14 mouse cellular contexts compared by ENCODE assay signal in the genomic region with DNA sequence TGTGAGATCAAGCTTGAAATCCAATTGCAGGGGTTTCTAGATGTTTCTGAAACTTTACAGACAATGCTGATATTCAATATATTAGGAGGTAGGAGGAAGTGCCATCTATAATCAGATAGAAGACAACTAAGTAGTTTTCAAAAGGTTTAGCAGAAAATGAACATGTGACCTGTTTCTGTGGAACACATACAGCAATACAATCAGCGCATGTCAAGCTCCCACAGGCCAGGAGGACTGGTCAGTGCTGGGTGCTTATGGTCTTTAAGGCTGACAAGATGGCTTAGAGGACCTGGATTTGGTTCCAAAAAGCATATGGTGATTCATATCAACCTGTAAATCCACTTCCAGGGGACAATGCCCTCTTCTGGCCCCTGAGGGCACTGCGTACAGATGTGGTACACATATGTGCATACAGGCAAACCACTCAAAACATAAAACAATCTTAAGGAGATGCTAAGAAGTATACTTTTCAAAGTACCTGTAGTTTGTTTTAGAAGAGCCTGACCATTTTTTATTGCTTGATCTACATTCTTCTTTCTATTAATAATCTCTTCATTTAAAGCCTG. TPM values are rescaled to one million over a fixed set of nuclear protein-coding genes. Genes with fewer than 3 reads are reported as not detected.
DNase-seq lines count a peak whose midpoint lies in the region; ATAC-seq and TF ChIP-seq lines count a peak whose summit lies in the region.
"Had no signal": no experiment of that assay in that cellular context is flagged by ENCODE, and none has a peak within 500 bp of the region (broad histone marks: within the 10 kb centered on the region; RNA-seq: fewer than 3 reads in every experiment).

No protein-coding gene starts in this region.

- no peak overlapping the region for H3K9ac ChIP-seq in limb, embryonic 11.5 days (ENCODE audit: low read length)
- H3K9ac ChIP-seq: embryonic facial prominence, embryonic 13.5 days; heart, embryonic 12.5 days; hindbrain, embryonic 15.5 days had no signal

- CTCF ChIA-PET in Patski (lab: Charles Lee) = interaction anchor here (1.1 kb wide), 1 partner anchor 13 kb away, joined by 3 read pairs; no protein-coding TSS in a partner anchor

- no peaks in the 10 kb centered on the region for H3K4me1 ChIP-seq in limb, embryonic 11.5 days (ENCODE audit: control insufficient read depth, insufficient read depth, low read length)
- no peaks in the 10 kb centered on the region for H3K4me1 ChIP-seq in limb, embryonic 10.5 days
- H3K4me1 ChIP-seq: embryonic facial prominence, embryonic 13.5 days; hindbrain, embryonic 15.5 days had no signal

- no peak overlapping the region for H3K4me3 ChIP-seq in gastrocnemius, adult 2 months
- no peak overlapping the region for H3K4me3 ChIP-seq in limb, embryonic 11.5 days (ENCODE audit: low read depth, low read length)
- no peak overlapping the region for H3K4me3 ChIP-seq in limb, embryonic 10.5 days
- H3K4me3 ChIP-seq: embryonic facial prominence, embryonic 13.5 days; heart, embryonic 12.5 days; hindbrain, embryonic 15.5 days had no signal

- in situ Hi-C loops in Patski (cut with MboI; ENCODE audit: low pct_unique_long_range_greater_than_20kb) = no loop called here

- intact Hi-C loops in gastrocnemius, adult 2 months (cut with DNase I) = no loop called here

- H3K4me2 ChIP-seq in limb, embryonic 11.5 days (ENCODE audit: low read depth, severe bottlenecking) = no peak overlapping the region
- H3K4me2 ChIP-seq: embryonic facial prominence, embryonic 13.5 days; heart, embryonic 12.5 days; hindbrain, embryonic 15.5 days had no signal

- DNase-seq in gastrocnemius, adult 2 months = no peak
- no peak for DNase-seq in gastrocnemius, postnatal 25 days
- DNase-seq in limb, embryonic 11.5 days (ENCODE audit: low spot score) = peak; percentile 36
- no peak for DNase-seq in limb, embryonic 10.5 days (ENCODE audit: low spot score)
- DNase-seq in A20 (ENCODE audit: low read depth, low spot score) (peak; percentile 63), Patski (ENCODE audit: low read depth, low spot score) (no peak)
- no peak for DNase-seq in retina, embryonic 14.5 days (ENCODE audit: low spot score)
- DNase-seq: adrenal gland, postnatal 25 days; cerebellum, adult 2 months had no signal

- POLR2A ChIA-PET in Patski (lab: Charles Lee) = no interaction called here

- H3K27ac ChIP-seq in gastrocnemius, adult 2 months = no peak overlapping the region
- no peak overlapping the region for H3K27ac ChIP-seq in limb, embryonic 11.5 days (replicated peaks; ENCODE audit: low read depth, low read length)
- H3K27ac ChIP-seq in limb, embryonic 10.5 days = no peak overlapping the region
- H3K27ac ChIP-seq: embryonic facial prominence, embryonic 13.5 days; hindbrain, embryonic 15.5 days had no signal

- peaks cover 26% of the 10 kb centered on the region for H3K36me3 ChIP-seq in limb, embryonic 11.5 days (ENCODE audit: control insufficient read depth, insufficient read depth, low read length)
- peaks cover 97% of the 10 kb centered on the region for H3K36me3 ChIP-seq in limb, embryonic 10.5 days

- no peaks in the 10 kb centered on the region for H3K27me3 ChIP-seq in limb, embryonic 11.5 days (ENCODE audit: control insufficient read depth, insufficient read depth, low read length)
- no peaks in the 10 kb centered on the region for H3K27me3 ChIP-seq in limb, embryonic 10.5 days (ENCODE audit: low read depth, poor library complexity, severe bottlenecking)
- H3K27me3 ChIP-seq in Patski = no peaks in the 10 kb centered on the region
- H3K27me3 ChIP-seq: embryonic facial prominence, embryonic 13.5 days; heart, embryonic 12.5 days; hindbrain, embryonic 15.5 days had no signal

- no peaks in the 10 kb centered on the region for H3K9me3 ChIP-seq in limb, embryonic 11.5 days (ENCODE audit: control insufficient read depth, low read length)
- H3K9me3 ChIP-seq in limb, embryonic 10.5 days (replicated peaks) = no peaks in the 10 kb centered on the region
- H3K9me3 ChIP-seq: embryonic facial prominence, embryonic 13.5 days; heart, embryonic 12.5 days; hindbrain, embryonic 15.5 days had no signal

- WGBS in limb, embryonic 11.5 days = 93% methylated on average over 2 of the region's 2 CpGs
- 97% methylated on average over 2 of the region's 2 CpGs for WGBS in limb, embryonic 10.5 days

- no peak for ATAC-seq in limb, embryonic 11.5 days (ENCODE audit: insufficient number of reproducible peaks, low FRiP score, low TSS enrichment, low read depth)
- no peak for ATAC-seq in Patski
- no peak for ATAC-seq in activated CD4-positive, CD25-positive, alpha-beta regulatory T cell, adult 4 months
- ATAC-seq: forebrain, embryonic 16.5 days had no signal

- TF ChIP-seq CTCF in gastrocnemius, adult 2 months (IDR thresholded peaks at IDR 0.05) = peak; percentile 32; the same call in 1 of the 2 replicates
- peak; percentile 45 for TF ChIP-seq CTCF in Patski (IDR thresholded peaks at IDR 0.05)

RNA-seq across cellular contexts. Expression of a gene that starts 52.5 kb away (rescaled TPM):
- total RNA-seq in gastrocnemius, adult 2 months (2021) = 1 to 10 TPM in 1 of 2 experiments, under 1 TPM in 1; 0.98 to 2.6 TPM
- under 1 TPM; 0.35 to 0.36 TPM for total RNA-seq in gastrocnemius, postnatal 25 days (2021)
- polyA plus RNA-seq in limb, embryonic 11.5 days (2014; fragmentation: Nextera tagmentation; extraction: Ambion mirVana) = 0.24 and 0.31 TPM in 2 replicates
- 0.19 and 0.24 TPM in 2 replicates for polyA plus RNA-seq in limb, embryonic 10.5 days (2016; fragmentation: Nextera tagmentation; extraction: Ambion mirVana)
- not detected for polyA plus RNA-seq in Patski (2021)
- polyA plus RNA-seq in activated CD4-positive, CD25-positive, alpha-beta regulatory T cell, adult 4 months (2017; shearing (Covaris generic)) = not detected
- total RNA-seq: adrenal gland, postnatal 25 days had no signal

Comparison
In these comparisons a context has a peak if more than half of its experiments do, and no peak if none do; other contexts are left out.
1. DNase-seq: peak in limb, embryonic 11.5 days (single experiment) and A20 (single experiment); none in gastrocnemius, adult 2 months (single experiment), gastrocnemius, postnatal 25 days (single experiment), limb, embryonic 10.5 days (single experiment), Patski (single experiment) and retina, embryonic 14.5 days (single experiment).